Mouse (Mus musculus) brain, adult 2 months (tissue): ENCODE data around the gene Tex9.
A peak's percentile ranks its signal among the peaks of the same experiment; 100 is the strongest.
"Not testable (repeated sequence)": the region's sequence is repeated elsewhere in the genome, so short reads cannot be mapped to it uniquely, and the experiment has no call there.

ENCODE experiments used
- DNase-seq: peaks from one replicate; pipeline ENCODE4 v3.0.0; 2011; ENCODE audit warnings: low read depth, low spot score

Tex9 gene

DNA sequence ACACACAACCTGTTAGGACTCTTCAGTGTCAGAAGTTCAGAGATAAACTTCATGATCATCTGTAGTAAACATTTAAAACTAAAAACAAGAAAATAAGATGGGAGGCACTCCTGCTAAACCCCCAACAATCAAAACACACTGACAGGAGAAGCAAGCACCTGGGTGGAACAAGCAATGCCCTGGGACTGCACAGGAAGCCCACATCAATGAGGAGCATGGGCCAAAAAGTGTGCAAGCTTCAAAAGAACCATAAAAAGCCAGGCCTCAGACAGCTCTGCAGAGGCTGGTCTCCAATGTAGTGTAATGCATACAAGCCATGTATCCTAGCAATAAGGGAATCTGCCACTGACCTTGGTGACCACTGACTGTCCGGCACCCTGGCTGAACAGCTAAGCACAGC, 12.7 kb downstream of the Tex9 start:
- no peak for DNase-seq

DNA sequence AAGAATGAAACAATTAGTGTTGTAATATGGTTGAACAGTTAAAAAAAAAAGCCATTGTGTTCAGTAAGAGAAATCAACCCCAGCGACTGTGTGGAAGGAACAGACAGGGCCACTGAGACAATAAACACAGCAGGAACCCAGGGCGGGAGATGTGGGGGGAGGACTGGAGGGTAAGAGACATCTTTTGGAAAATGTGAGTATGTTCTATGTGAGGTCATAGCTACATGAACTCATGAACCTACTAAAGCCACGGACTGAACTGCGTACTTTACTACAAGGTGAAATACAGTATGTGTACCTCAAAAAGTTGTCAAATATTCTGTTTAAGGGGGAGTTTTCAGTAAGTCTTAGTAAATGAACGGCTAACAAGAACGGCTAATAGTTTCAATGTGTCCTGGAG, 14.7 kb downstream of the Tex9 start:
- no peak for DNase-seq

DNA sequence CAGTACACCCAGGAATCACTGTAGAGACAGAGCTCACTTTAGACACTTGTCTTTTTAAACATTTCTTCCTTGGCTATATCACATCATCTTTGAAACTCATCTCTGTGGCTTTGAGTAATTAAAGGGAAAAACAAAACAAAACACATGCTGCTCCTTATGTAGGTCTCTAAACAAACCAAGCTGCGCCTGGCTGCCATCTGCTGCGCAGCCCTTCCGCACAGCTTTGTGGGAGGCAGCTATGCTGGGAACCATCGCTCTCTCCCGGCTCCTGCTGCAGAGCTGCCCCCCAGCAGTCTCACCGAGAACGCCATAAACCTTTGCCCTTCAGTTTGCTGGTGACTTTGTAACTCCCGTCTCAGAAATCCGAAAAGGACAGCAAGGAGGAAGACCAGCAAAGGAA, 16.5 kb downstream of the Tex9 start:
- peak; percentile 75 for DNase-seq

DNA sequence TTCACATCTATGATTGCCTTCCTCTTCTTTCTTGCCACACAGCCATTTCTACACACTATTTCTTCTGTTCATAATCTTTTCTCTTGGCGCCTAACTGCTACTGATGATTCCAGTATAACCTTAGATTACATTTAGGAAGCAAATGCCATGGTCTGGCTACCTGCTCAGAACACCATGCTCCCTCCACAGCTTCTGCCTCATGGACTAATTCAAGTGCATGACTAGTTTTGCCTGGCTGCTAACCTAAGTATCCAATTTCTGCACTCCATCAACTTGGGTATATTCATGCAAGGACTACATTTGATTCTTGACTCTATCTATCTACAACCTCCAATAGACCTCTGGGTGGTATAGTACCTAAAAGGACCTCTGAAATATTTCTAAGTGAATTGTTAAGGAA, 22.2 kb downstream of the Tex9 start:
- no peak for DNase-seq

DNA sequence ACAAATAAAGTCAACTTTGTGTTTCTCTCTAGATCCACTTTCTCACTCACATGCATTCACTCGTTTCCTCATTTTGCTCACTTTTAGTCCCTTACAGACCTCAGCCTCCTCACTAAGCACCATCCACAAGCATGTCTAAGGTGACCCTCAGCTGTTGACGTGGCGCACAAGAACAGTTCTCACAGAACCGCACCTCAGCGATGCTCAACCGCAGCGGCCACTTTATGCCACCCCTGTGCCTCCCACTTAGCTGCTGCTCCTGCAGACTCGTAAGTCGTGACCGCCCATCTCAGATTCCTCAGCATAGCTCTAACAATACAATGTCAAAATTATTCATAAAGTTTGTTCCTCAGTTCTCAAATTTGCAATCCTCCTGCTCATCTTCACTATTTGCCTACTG, 23.4 kb downstream of the Tex9 start:
- DNase-seq = no peak

DNA sequence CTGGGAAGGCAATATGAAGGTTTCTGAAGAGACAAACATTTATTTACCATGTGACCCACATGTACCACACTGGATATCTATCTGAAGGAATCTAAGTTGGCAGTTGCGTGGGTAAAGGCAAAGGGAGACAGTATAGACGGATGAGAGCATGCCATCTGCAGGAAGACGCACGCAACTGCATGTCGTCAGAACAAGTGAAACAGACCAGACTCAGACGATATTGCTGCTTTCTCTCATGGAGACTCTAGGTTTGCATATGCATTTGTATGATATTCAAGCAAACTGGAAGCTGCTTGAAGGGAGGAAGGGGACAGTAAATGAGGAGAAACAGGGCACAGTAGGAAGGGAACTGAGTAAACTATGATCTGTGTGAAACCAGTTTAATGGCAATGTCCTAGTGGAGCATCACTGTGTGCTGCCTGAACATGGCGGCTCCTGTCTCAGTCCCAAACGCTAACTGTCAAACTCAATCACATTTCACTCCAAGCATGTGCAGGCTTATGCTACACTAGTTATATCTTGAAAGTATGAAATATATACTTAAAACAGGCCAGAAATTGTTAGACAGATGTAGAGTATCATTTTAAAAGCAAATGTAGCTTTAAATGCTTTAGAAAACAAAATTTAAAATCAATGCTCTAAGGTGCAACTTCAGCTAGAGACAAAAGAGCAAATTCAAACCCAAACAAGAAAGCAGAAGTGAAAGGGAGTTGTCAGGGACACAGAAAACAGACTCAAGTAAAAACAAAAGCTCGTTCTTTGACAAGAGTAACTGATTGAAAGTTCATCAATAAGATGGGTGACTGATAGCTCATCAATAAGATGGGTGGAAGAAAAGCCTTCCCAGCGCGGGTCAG, 24.2 kb downstream of the Tex9 start:
- peak; percentile 71 for DNase-seq

DNA sequence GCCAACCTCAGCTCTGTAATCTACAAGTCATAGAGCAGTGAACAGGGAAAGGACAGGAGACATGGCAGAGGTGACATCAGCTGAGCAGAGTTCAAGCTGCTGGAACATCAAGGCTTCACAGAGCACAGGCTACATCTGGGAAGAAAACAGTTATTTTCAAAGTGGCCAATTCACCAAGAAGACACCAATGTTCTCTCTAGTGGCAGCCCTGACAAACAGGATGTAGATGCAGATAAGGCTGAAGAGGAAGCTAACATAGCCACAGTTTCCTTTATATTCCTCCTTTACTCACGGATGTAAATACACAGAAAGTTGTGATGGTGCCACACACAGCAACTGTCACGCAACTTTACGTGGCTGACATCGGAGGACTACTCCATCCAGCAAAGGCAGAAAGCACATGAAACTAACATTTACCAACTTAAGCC, 26.2 kb downstream of the Tex9 start:
- no peak for DNase-seq

DNA sequence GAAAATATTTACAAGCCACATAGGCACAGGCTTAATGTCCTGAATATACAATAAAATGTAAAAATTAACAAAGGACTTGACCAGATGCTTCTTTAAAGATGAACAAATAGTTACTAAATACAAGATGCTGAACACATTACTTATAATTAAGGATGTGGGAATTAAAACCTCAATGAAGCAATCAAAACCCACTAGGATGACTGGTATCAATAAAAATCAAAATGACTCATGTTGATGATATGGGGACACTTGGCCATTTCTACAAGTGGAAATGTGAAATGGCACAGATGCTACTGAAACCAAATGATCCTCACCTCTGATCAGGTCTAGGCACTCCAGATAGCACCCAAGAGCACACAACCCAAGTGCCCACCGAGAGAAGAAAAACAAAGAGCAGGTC, 27.2 kb downstream of the Tex9 start:
- DNase-seq = no peak

DNA sequence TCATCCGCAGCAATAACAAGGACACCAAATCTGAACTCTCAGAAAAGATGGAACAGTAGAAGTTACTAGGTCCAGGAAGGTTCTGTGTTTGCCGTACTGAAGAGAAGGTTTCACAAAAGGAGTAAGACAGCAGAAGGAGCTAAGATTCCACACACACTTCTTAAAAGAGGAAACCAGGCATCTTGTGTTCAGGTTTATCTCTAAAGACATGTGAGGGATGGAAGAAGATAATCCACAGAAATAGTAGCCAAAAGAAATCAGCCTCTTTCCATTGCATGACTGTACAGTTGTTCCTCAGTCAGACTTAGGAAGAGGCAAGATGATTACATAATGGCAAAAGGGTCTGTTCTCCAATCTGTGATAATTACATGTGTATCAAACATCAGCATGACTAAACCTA, 29.6 kb downstream of the Tex9 start:
- DNase-seq = no peak

DNA sequence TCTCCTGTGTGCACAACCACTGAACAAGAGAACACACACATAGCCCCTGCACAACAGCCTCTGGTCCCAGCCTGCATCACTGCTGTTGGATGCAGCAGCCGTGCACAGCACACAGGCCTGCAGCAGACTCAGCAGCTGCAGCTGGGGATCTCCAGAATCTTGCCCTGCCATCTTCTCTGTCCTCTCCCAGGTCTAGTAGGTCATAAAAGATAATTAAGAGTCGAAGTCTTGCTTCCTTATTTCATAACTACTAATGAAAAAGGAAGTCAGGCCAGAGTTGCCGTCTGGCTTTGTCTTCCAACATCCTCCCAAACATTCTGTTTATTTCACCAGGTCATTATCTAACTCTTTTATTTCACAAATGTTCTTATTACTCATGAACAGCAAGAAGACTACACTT, 31.2 kb downstream of the Tex9 start:
- DNase-seq = no peak

DNA sequence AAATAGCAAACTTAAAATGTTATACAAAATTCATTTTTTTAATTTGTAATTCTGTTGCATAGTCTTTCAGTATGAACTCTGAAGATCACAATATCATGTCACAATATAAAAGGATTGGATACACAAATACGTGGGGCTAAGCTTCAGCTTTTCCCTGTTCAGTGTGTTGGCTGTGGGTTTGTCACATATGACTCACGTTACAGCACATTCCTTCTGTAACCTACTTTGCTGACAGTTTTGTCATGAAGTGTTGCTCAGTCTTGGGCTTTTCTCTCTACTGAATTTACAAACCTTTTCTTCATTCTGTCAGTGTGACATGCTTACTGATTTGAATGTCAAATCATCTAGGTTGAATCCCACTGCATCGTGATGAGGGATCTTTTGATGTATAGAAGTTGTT, 32.3 kb downstream of the Tex9 start:
- DNase-seq = peak; percentile 56

DNA sequence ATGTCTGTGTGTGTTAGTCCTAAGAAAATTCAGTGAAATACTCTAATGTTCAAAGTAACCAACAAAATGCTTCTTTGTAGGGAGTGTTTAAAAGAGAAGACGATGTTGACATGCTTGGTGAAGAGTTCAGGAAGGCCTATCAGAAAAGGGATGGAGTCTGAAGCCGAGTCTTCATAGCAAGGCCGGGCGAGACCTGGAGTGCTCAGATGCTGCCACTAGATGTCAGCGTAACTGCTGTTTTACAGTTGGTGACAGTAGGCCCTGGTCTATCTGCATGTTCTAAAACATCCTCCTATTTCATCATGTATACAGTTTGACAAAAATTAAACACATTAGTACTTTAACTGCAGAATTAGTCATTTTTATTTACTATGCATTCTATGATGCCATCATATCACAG, 33.8 kb downstream of the Tex9 start:
- DNase-seq = peak; percentile 86

DNA sequence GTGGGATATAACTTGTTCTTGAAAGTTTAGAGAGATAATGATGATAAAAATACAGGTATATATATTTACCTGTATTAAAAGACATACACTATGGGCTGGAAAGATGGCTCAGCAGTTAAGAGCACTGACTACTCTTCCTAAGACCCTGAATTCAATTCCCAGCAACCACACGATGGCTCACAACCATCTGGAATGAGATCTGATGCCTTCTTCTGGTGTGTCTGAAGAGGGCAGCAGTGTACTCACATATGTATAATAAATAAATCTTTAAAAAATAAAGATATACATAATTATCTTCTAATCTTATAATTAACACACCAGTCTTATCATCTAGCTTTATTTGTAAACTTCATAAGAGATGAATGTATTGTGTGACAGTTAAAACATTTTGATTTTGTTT, 35.6 kb downstream of the Tex9 start:
- peak; percentile 23 for DNase-seq

DNA sequence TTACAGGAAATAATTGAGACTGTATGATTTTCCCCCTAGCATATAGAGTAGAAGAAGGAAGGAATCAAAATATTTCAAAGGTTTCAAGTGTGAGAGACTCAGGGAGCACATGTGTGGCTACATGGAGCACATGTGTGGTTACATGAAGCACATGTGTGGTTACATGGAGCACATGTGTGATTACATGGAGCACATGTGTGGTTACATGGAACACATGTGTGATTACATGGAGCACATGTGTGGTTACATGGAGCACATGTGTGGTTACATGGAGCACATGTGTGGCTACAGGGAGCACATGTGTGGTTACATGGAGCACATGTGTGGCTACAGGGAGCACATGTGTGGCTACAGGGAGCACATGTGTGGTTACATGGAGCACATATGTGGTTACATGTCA, 37.7 kb downstream of the Tex9 start:
- DNase-seq = not testable (repeated sequence)

DNA sequence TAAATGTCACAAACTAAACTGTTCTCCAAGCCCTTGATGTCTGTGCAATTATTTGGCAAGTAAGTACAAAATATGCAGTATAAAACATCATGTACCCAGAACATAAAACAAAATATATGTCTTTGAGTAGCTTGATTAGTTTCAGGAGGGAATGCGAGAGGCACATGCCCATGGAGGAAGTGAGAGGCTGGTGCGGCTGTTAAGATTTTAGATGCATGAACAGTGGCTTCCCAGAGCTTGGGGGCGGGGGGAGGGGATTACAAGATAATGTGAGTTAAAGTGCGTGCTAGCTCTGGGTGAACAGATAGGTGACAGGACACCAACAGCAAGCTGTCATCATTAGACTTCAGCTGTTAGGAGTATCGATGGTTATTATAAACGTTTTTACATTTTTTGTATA, 40.9 kb downstream of the Tex9 start:
- DNase-seq = no peak

DNA sequence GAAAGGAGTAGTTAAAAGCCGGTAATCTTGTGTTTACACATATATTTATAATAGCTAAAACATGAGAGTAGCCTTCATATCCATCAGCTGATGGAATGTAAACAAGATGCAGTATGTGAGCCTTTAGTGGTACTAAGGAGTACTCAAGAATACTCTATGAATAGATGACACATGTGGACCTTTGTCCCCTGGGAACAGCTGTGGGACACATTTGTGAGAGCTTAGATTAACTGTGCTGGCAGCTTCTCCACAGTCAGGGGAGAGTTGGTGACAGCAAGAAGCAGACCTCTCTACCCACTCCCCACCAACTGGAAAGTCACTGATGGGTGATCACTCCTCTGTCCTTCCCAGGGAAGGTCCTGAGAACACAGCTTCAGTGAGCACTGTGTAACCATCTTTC, 41.6 kb downstream of the Tex9 start:
- no peak for DNase-seq

DNA sequence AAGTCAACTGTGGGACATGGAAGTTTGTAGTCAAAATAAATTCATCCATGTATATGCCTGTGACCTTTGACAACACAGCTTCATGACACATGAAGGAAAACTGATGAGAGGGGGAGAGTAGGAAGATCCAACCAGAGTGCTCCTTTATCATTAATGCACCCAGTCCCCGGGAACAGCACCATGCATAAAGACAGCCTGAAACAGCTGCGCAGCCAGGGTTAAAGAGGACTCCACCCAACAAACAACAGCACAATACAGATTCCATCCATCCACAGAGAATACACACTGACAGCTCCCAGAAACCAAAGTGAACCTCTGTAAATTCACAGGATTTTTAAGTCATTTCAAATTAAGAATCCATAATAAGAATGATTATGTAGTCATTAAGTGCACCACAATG, 42.2 kb downstream of the Tex9 start:
- DNase-seq = no peak

DNA sequence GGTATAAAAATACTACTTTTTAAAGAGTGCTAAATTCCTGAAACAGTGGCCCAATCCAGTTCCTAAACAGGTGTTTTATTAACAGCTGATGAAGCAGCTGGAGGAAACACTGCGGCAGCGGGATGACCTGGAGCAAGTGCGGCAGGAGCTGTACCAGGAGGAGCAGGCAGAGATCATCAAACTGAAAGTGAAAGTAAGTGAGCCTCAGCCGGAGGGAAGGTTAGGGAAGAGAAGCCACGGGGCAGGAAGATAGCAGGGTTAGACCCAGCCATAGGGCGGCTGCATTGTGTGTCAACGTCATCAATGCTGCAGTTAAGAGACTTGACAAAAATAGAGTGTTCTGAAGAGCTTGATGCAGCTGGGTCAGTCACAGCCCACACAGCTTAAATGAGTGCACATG, 42.6 kb downstream of the Tex9 start:
- DNase-seq = peak; percentile 64

DNA sequence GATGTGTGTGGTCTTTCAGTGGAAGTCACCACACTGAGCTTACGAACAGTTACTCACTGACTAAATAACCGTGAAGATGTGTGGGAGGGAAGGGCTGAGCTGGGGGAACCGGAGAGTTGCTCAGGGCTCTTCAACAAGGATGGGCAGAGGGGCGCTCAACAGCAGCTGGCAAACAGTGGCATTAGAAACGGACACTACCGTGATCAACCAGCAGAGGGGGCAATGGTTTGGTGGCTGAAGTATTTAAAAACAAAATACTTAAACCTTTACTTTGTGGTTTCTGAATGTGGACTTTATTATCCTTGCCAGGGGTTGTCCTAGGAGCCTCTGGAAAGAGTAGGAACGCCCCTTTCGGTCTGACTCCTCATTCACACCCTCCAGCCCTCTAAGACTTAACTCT, 44.0 kb downstream of the Tex9 start:
- DNase-seq = peak; percentile 60

DNA sequence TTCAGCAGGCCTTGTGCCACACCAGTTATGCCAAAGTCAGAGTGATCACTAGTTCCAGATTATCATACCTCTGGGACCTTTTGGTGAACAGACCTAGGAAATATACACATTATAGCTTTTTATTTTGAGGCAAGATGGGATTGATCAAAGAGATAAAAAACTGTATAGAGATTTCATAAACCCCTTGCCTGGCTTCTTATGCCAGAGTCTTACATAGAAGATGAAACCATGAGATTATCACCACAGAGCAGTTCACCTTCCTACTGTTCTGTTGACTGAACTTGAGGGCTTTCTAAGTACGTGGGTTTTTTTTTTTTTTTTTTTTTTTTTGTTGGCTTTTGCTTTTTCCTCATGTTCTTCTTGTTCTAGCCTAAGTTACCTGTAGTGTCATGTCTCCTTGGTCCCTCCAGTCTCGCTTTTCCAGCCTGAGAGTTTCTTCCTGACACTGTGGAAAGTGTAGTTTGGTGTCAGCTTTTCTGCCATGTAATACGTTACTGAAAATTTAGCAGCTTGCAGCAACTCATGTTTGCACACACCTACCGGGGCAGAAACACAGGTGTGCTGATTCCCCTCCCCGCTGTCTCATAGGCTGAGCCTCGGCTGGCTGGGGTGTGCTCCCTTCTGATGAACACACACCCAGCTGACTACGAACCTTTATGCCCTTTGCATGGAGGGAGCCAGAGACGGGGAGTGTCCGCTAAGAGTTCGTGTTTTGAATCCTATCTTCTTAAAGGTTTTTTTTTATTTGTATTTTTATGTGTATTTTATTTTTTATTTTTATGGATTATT, 49.9 kb downstream of the Tex9 start:
- DNase-seq = no peak

DNA sequence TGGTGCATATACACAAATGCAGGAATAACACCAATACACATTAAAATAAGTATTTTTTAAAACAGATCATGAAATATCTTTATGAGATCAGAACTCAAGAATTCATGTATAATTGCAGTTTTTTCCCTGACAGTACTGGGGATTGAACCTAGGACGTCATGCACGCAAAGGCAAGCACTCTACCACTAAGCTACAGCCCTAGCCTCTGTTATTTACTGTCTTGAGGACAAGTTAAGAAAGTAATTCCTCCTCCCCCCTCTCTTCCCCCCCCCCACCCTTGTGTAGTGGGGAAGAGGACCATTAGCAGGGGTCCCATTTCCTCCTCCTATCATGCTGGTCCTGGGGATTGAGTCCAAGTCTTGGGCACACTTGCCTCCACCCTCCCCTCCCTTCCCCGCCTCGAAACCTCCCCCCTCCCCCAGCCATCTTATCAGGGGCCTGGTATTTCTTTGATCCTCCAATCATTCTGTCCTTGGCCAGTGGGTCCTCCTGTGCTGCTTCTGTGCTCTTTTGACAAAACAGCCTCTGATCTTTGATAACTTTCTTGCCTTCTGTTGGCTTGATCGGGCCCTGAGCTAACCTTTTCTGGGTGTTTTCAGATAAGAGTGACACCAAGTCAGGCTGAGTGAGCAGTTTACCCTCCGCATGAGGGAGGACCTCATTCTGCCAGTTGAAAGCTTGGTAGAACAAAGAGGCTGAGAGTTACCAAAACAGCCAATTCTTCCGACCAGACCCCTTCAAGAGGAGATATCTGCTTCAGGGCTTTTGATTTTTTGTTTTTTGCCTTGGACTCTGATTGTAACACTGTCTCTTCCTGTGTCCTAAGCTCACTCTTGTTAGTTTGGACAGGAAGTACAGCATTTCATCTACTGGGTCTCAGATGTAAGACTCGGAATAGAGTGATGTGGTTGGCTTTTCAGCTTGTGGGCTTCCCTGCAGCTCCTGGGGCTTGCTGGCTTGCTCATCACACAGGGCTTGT, 50.8 kb downstream of the Tex9 start:
- no peak for DNase-seq

DNA sequence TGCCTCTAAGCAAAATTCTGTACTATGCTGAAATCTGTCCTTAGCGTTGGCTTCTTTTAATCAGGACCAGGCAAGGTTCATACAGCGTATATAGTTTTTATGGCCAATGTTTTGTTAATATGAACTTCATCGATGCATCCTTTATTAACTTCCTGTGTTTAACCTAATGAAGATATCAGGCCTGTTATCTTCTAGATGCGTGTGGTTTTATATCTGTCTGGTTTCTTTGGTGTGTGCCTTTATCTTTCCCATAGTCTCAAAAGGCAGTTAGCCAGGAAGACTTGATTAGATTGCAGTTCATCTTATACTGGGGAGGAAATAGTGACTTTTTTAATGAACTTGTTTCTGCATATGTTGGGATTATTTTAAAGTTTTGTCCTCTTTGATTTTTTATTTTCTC, 51.7 kb downstream of the Tex9 start:
- DNase-seq = no peak
